Mouse (Mus musculus) MEL (cell line): ENCODE measurements around the gene Ankrd22. TPM values are rescaled to one million over a fixed set of nuclear protein-coding genes. Genes with fewer than 3 reads are reported as not detected.

Experiments
- DNase-seq: peaks from one replicate; pipeline ENCODE4 v3.0.0; 2011; ENCODE audit warnings: low read depth, low spot score
- H3K27ac ChIP-seq: 2 replicates; pipeline ENCODE4 v1.5.1; 2012; ENCODE audit warnings: low read depth, mild to moderate bottlenecking, control low read depth, low read length, moderate library complexity; ENCODE audit not compliant: control insufficient read depth
- H3K27me3 ChIP-seq, 2 experiments: fragments of 150-350 bp in 1 of 2; sonication (generic) in 1 of 2; 2 replicates each; pipeline ENCODE4 v1.6.1; 2012; ENCODE audit warnings: low read length in 2 of 2, mild to moderate bottlenecking in 2 of 2, improper control_type of control experiment in 1 of 2, moderate library complexity in 1 of 2; ENCODE audit not compliant: insufficient read depth in 2 of 2, control insufficient read depth in 1 of 2
- H3K36me3 ChIP-seq, 2 experiments: 2 replicates each; pipeline ENCODE4 v1.6.1; 2012 to 2014; ENCODE audit warnings: low read length in 2 of 2, improper control_type of control experiment in 1 of 2, inconsistent platforms in 1 of 2, mild to moderate bottlenecking in 1 of 2; ENCODE audit not compliant: insufficient read depth in 2 of 2, control insufficient read depth in 1 of 2
- H3K4me1 ChIP-seq, 2 experiments: fragments of 150-350 bp in 1 of 2; sonication (generic) in 1 of 2; 2 replicates each; pipeline ENCODE4 v1.6.1; 2012; ENCODE audit warnings: low read length in 2 of 2, improper control_type of control experiment in 1 of 2, mild to moderate bottlenecking in 1 of 2; ENCODE audit not compliant: insufficient read depth in 2 of 2, control insufficient read depth in 1 of 2
- H3K4me3 ChIP-seq, 2 experiments: fragments of 150-350 bp in 1 of 2; sonication (generic) in 1 of 2; 2 replicates each; pipeline ENCODE4 v1.5.1; 2012; ENCODE audit warnings: low read depth in 2 of 2, low read length in 2 of 2, mild to moderate bottlenecking in 2 of 2, moderate library complexity in 2 of 2, control low read depth in 1 of 2, improper control_type of control experiment in 1 of 2; ENCODE audit not compliant: control insufficient read depth in 1 of 2, insufficient read depth in 1 of 2
- H3K79me2 ChIP-seq: 2 replicates; pipeline ENCODE4 v1.6.1; 2012; ENCODE audit warnings: mild to moderate bottlenecking, low read length, moderate library complexity; ENCODE audit not compliant: control insufficient read depth, poor library complexity, insufficient read depth
- H3K9ac ChIP-seq: 2 replicates; pipeline ENCODE4 v1.6.1; 2012; ENCODE audit warnings: low read depth, mild to moderate bottlenecking, control low read depth, low read length, moderate library complexity; ENCODE audit not compliant: control insufficient read depth, poor library complexity, severe bottlenecking
- H3K9me3 ChIP-seq: fragments of 150-350 bp; sonication (generic); replicated peaks from 2 replicates; pipeline ENCODE4 v1.6.1; 2012; ENCODE audit warnings: mild to moderate bottlenecking, low read length, improper control_type of control experiment, moderate library complexity; ENCODE audit not compliant: insufficient read depth
- BHLHE40 ChIP-seq: IDR thresholded peaks from 2 replicates; pipeline ENCODE4 v1.6.1; 2012; ENCODE audit warnings: low read depth, mild to moderate bottlenecking, inconsistent platforms, low read length, improper control_type of control experiment, borderline replicate concordance
- CHD2 ChIP-seq: IDR thresholded peaks from 2 replicates; pipeline ENCODE4 v1.6.1; 2011; ENCODE audit warnings: low read length, improper control_type of control experiment
- CTCF ChIP-seq, 3 experiments: IDR thresholded peaks in 2 of 3; conservative IDR thresholded peaks in 1 of 3; 2 replicates each; pipeline ENCODE4 v1.5.1; 2011 to 2012; ENCODE audit warnings: low read length in 3 of 3, low read depth in 2 of 3, mild to moderate bottlenecking in 2 of 3, improper control_type of control experiment in 1 of 3, inconsistent platforms in 1 of 3, mixed read lengths in 1 of 3, moderate library complexity in 1 of 3; ENCODE audit not compliant: control insufficient read depth in 1 of 3, insufficient read depth in 1 of 3, poor library complexity in 1 of 3, severe bottlenecking in 1 of 3
- E2F4 ChIP-seq: IDR thresholded peaks from 2 replicates; pipeline ENCODE4 v1.6.1; 2011; ENCODE audit warnings: low read depth, low read length, improper control_type of control experiment, borderline replicate concordance
- ELF1 ChIP-seq: IDR thresholded peaks from 2 replicates; pipeline ENCODE4 v1.6.1; 2014; ENCODE audit warnings: low read depth, mild to moderate bottlenecking, inconsistent platforms, low read length, improper control_type of control experiment, moderate library complexity
- ETS1 ChIP-seq: IDR thresholded peaks from 2 replicates; pipeline ENCODE4 v1.6.1; 2012; ENCODE audit warnings: low read depth, mild to moderate bottlenecking, inconsistent platforms, low read length, improper control_type of control experiment, moderate library complexity
- GABPA ChIP-seq: IDR thresholded peaks from 2 replicates; pipeline ENCODE4 v1.6.1; 2012; ENCODE audit warnings: low read depth, mild to moderate bottlenecking, inconsistent platforms, low read length, improper control_type of control experiment, moderate library complexity
- GATA1 ChIP-seq: IDR thresholded peaks from 2 replicates; pipeline ENCODE4 v1.6.1; 2011; ENCODE audit warnings: low read depth, low read length, improper control_type of control experiment
- HCFC1 ChIP-seq: IDR thresholded peaks from 2 replicates; pipeline ENCODE4 v1.6.1; 2012; ENCODE audit warnings: low read depth, mild to moderate bottlenecking, inconsistent platforms, low read length, improper control_type of control experiment, moderate library complexity
- JUND ChIP-seq: IDR thresholded peaks from 2 replicates; pipeline ENCODE4 v1.6.1; 2011; ENCODE audit warnings: low read depth, mild to moderate bottlenecking, improper control_type of control experiment, low read length
- MAFK ChIP-seq: IDR thresholded peaks from 2 replicates; pipeline ENCODE4 v1.6.1; 2011; ENCODE audit warnings: low read depth, mild to moderate bottlenecking, low read length, improper control_type of control experiment, borderline replicate concordance
- MAX ChIP-seq: IDR thresholded peaks from 2 replicates; pipeline ENCODE4 v1.6.1; 2011; ENCODE audit warnings: low read length, improper control_type of control experiment
- MAZ ChIP-seq: IDR thresholded peaks from 2 replicates; pipeline ENCODE4 v1.6.1; 2012; ENCODE audit warnings: low read depth, mild to moderate bottlenecking, inconsistent platforms, low read length, improper control_type of control experiment
- MEF2A ChIP-seq: IDR thresholded peaks from 2 replicates; pipeline ENCODE4 v1.6.1; 2014; ENCODE audit warnings: low read depth, mild to moderate bottlenecking, inconsistent platforms, low read length, improper control_type of control experiment; ENCODE audit not compliant: poor library complexity, insufficient replicate concordance, severe bottlenecking; ENCODE audit errors: extremely low read depth
- MXI1 ChIP-seq: IDR thresholded peaks from 2 replicates; pipeline ENCODE4 v1.6.1; 2011; ENCODE audit warnings: mild to moderate bottlenecking, low read depth, low read length, improper control_type of control experiment
- MYB ChIP-seq: IDR thresholded peaks from 2 replicates; pipeline ENCODE4 v1.6.1; 2011; ENCODE audit warnings: mild to moderate bottlenecking, low read depth, low read length, improper control_type of control experiment
- NELFE ChIP-seq: IDR thresholded peaks from 2 replicates; pipeline ENCODE4 v1.6.1; 2011; ENCODE audit warnings: low read depth, low read length, improper control_type of control experiment
- NRF1 ChIP-seq: IDR thresholded peaks from 2 replicates; pipeline ENCODE4 v1.6.1; 2014; ENCODE audit warnings: low read depth, mild to moderate bottlenecking, inconsistent platforms, low read length, improper control_type of control experiment, moderate library complexity; ENCODE audit not compliant: poor library complexity, insufficient read depth, severe bottlenecking
- POLR2A ChIP-seq, 2 experiments: IDR thresholded peaks; 2 replicates each; pipeline ENCODE4 v1.6.1; 2011 to 2012; ENCODE audit warnings: low read length in 2 of 2, mild to moderate bottlenecking in 2 of 2, control low read depth in 1 of 2, improper control_type of control experiment in 1 of 2, low read depth in 1 of 2, moderate library complexity in 1 of 2; ENCODE audit not compliant: control insufficient read depth in 1 of 2, insufficient read depth in 1 of 2, poor library complexity in 1 of 2
- POLR2AphosphoS2 ChIP-seq: IDR thresholded peaks from 2 replicates; pipeline ENCODE4 v1.6.1; 2011; ENCODE audit warnings: low read length, improper control_type of control experiment
- RAD21 ChIP-seq: IDR thresholded peaks from 2 replicates; pipeline ENCODE4 v1.6.1; 2011; ENCODE audit warnings: mild to moderate bottlenecking, low read depth, low read length, improper control_type of control experiment
- RCOR1 ChIP-seq: IDR thresholded peaks from 2 replicates; pipeline ENCODE4 v1.6.1; 2012; ENCODE audit warnings: low read depth, mild to moderate bottlenecking, inconsistent platforms, low read length, improper control_type of control experiment
- SIN3A ChIP-seq: IDR thresholded peaks from 2 replicates; pipeline ENCODE4 v1.6.1; 2012; ENCODE audit warnings: low read length, improper control_type of control experiment, inconsistent platforms
- TBP ChIP-seq: IDR thresholded peaks from 2 replicates; pipeline ENCODE4 v1.8.0; 2011; ENCODE audit warnings: low read depth, low read length, improper control_type of control experiment
- TCF12 ChIP-seq: IDR thresholded peaks from 2 replicates; pipeline ENCODE4 v1.6.1; 2014; ENCODE audit warnings: low read depth, mild to moderate bottlenecking, inconsistent platforms, low read length, improper control_type of control experiment, moderate library complexity
- UBTF ChIP-seq: IDR thresholded peaks from 2 replicates; pipeline ENCODE4 v1.6.1; 2012; ENCODE audit warnings: low read depth, mild to moderate bottlenecking, inconsistent platforms, low read length, improper control_type of control experiment, moderate library complexity, borderline replicate concordance; ENCODE audit not compliant: insufficient read depth
- USF1 ChIP-seq: IDR thresholded peaks from 2 replicates; pipeline ENCODE4 v1.6.1; 2014; ENCODE audit warnings: low read depth, mild to moderate bottlenecking, inconsistent platforms, low read length, improper control_type of control experiment, moderate library complexity
- USF2 ChIP-seq, 2 experiments: IDR thresholded peaks; 2 replicates each; pipeline ENCODE4 v1.6.1; 2011 to 2012; ENCODE audit warnings: improper control_type of control experiment in 2 of 2, low read length in 2 of 2, borderline replicate concordance in 1 of 2, inconsistent platforms in 1 of 2, low read depth in 1 of 2, mild to moderate bottlenecking in 1 of 2; ENCODE audit not compliant: insufficient read depth in 1 of 2
- ZC3H11A ChIP-seq: IDR thresholded peaks from 2 replicates; pipeline ENCODE4 v1.6.1; 2012; ENCODE audit warnings: low read depth, mild to moderate bottlenecking, inconsistent platforms, low read length, improper control_type of control experiment
- ZKSCAN1 ChIP-seq: IDR thresholded peaks from 2 replicates; pipeline ENCODE4 v1.6.1; 2012; ENCODE audit warnings: low read depth, mild to moderate bottlenecking, inconsistent platforms, low read length, improper control_type of control experiment, moderate library complexity
- ZMIZ1 ChIP-seq: IDR thresholded peaks from 2 replicates; pipeline ENCODE4 v1.6.1; 2012; ENCODE audit warnings: low read depth, mild to moderate bottlenecking, inconsistent platforms, low read length, improper control_type of control experiment, moderate library complexity
- polyA plus RNA-seq, 2 experiments: library from polyadenylated mRNA; stranded (reverse) in 1 of 2; unstranded in 1 of 2; fragments of >175 nt in 1 of 2; fragments of >200 nt in 1 of 2; gene quantifications; 2 replicates each; pipeline versions ENCODE4 v1.2.1 to v1.2.4; 2012; ENCODE audit warnings: low replicate concordance in 2 of 2, low read depth in 1 of 2; ENCODE audit not compliant: insufficient read length in 2 of 2, insufficient read depth in 1 of 2, missing spikeins in 1 of 2
- total RNA-seq: library from RNA; depleted of rRNA; stranded (reverse); fragments of 300-350 nt; gene quantifications from 2 replicates; pipeline ENCODE4 v1.2.3, GENCODE M21; 2012

Ankrd22 gene
- total and polyA plus RNA-seq, 3 experiments = not detected

GRCm38 (mm10) chr19:34148421-34148820 lies 17.4 kb downstream of the Ankrd22 start:
- Histone ChIP-seq H3K9me3 (no peaks in the 10 kb centered on the region), H3K27me3 (no peaks in the 10 kb centered on the region; a peak in 1 of 4 replicates), H3K4me1 (no peaks in the 10 kb centered on the region), H3K9ac (no peak overlapping the region), H3K36me3 (no peaks in the 10 kb centered on the region), H3K79me2 (no peaks in the 10 kb centered on the region), H3K27ac (no peak overlapping the region), H3K4me3 (no peak overlapping the region)
- no peak for DNase-seq
- TF ChIP-seq POLR2A (IDR thresholded peaks at IDR 0.05; ENCODE audit: control insufficient read depth in 1 of 2, insufficient read depth in 1 of 2, low read depth in 1 of 2, low read length in 2 of 2, poor library complexity in 1 of 2) = no peak
- no peak for TF ChIP-seq ZKSCAN1
- TF ChIP-seq JUND = no peak
- TF ChIP-seq E2F4 = no peak
- TF ChIP-seq ZMIZ1 = no peak
- TF ChIP-seq RCOR1 = no peak
- TF ChIP-seq USF2 (IDR thresholded peaks at IDR 0.05; ENCODE audit: borderline replicate concordance in 1 of 2, insufficient read depth in 1 of 2, low read depth in 1 of 2, low read length in 2 of 2) = no peak
- no peak for TF ChIP-seq HCFC1
- TF ChIP-seq UBTF = no peak
- no peak for TF ChIP-seq GATA1
- TF ChIP-seq TBP = no peak
- TF ChIP-seq RAD21 = no peak
- no peak for TF ChIP-seq TCF12
- no peak for TF ChIP-seq MAFK
- TF ChIP-seq MAX = no peak
- no peak for TF ChIP-seq BHLHE40
- no peak for TF ChIP-seq GABPA
- TF ChIP-seq MEF2A = no peak
- no peak for TF ChIP-seq ETS1

- no peak overlapping the region for H3K9ac ChIP-seq
- no peaks in the 10 kb centered on the region for H3K27me3 ChIP-seq
- no peaks in the 10 kb centered on the region for H3K9me3 ChIP-seq
- DNase-seq = no peak
- no peak overlapping the region for H3K27ac ChIP-seq
- H3K4me1 ChIP-seq = no peaks in the 10 kb centered on the region
- no peak overlapping the region for H3K4me3 ChIP-seq
- H3K79me2 ChIP-seq = no peaks in the 10 kb centered on the region
- H3K36me3 ChIP-seq = no peaks in the 10 kb centered on the region
- TF ChIP-seq CHD2 (no peak), MYB (no peak), ELF1 (no peak), MAZ (no peak), USF1 (no peak), ZC3H11A (no peak), CTCF (IDR thresholded peaks at IDR 0.05 in 2 of 3, conservative IDR thresholded peaks at IDR 0.05 in 1 of 3; ENCODE audit: control insufficient read depth in 1 of 3, insufficient read depth in 1 of 3, low read depth in 2 of 3, low read length in 3 of 3, poor library complexity in 1 of 3, severe bottlenecking in 1 of 3) (no peak), HCFC1 (no peak), SIN3A (no peak), NELFE (no peak), NRF1 (no peak), BHLHE40 (no peak), TCF12 (no peak), POLR2AphosphoS2 (no peak), RAD21 (no peak), MAX (no peak), MXI1 (no peak), USF2 (IDR thresholded peaks at IDR 0.05; ENCODE audit: borderline replicate concordance in 1 of 2, insufficient read depth in 1 of 2, low read depth in 1 of 2, low read length in 2 of 2) (no peak)
These were observed 26.3 kb downstream of the Ankrd22 start for GRCm38 (mm10) chr19:34139431-34140046.
